Mouse (Mus musculus) kidney, postnatal 0 days (tissue): ENCODE data around the gene Anks1b. TPM values are rescaled to one million over a fixed set of nuclear protein-coding genes. Genes with fewer than 3 reads are reported as not detected.
A peak's percentile ranks its signal among the peaks of the same experiment; 100 is the strongest.

Source experiments
- ATAC-seq: fragments of 200-750 bp; cut with Nextera tagmentation; replicated peaks from 2 replicates; pipeline ENCODE4 v1.8.0; 2017; ENCODE audit warnings: low read depth, moderate number of reproducible peaks, moderate TSS enrichment, moderate library complexity; ENCODE audit not compliant: low FRiP score
- DNase-seq: peaks from one replicate; pipeline ENCODE4 v3.0.0-alpha.2; 2016; ENCODE audit warnings: low spot score
- H3K27ac ChIP-seq: fragments of 300-500 bp; sonication (generic); 2 replicates; pipeline ENCODE4 v1.5.1; 2014; ENCODE audit warnings: mild to moderate bottlenecking
- H3K27me3 ChIP-seq: fragments of 300-500 bp; sonication (generic); 2 replicates; pipeline ENCODE4 v1.6.1; 2014; ENCODE audit warnings: low read length, mixed read lengths; ENCODE audit not compliant: insufficient read depth
- H3K36me3 ChIP-seq: fragments of 300-500 bp; sonication (generic); 2 replicates; pipeline ENCODE4 v1.6.1; 2014; ENCODE audit warnings: low read length, mixed read lengths; ENCODE audit not compliant: insufficient read depth
- H3K4me1 ChIP-seq: fragments of 300-500 bp; sonication (generic); replicated peaks from 2 replicates; pipeline ENCODE4 v1.6.1; 2014; ENCODE audit warnings: antibody characterized with exemption, low read length, mixed read lengths; ENCODE audit not compliant: insufficient read depth
- H3K4me2 ChIP-seq: fragments of 300-500 bp; sonication (generic); 2 replicates; pipeline ENCODE4 v1.6.1; 2014; ENCODE audit warnings: mild to moderate bottlenecking, low read length, moderate library complexity, mixed read lengths
- H3K4me3 ChIP-seq: fragments of 300-500 bp; sonication (generic); replicated peaks from 2 replicates; pipeline ENCODE4 v1.5.1; 2014; ENCODE audit warnings: low read depth, low read length
- H3K9ac ChIP-seq: fragments of 300-500 bp; sonication (generic); 2 replicates; pipeline ENCODE4 v1.6.1; 2014; ENCODE audit warnings: low read depth, low read length
- H3K9me3 ChIP-seq: fragments of 300-500 bp; sonication (generic); replicated peaks from 2 replicates; pipeline ENCODE4 v1.6.1; 2016; ENCODE audit warnings: low read length, inconsistent platforms, mixed read lengths
- CTCF ChIP-seq: IDR thresholded peaks from 2 replicates; pipeline ENCODE4 v1.5.1; 2016; ENCODE audit warnings: antibody characterized with exemption, low read depth, mild to moderate bottlenecking, moderate library complexity
- WGBS: fragments of 180-500 bp; shearing (Covaris S2); extraction: QIAGEN DNeasy Blood & Tissue Kit; methylation state at CpG from one replicate; pipeline ENCODE4 v1.1.7; 2014; 5-methylcytosine and 5-hydroxymethylcytosine counted together
- polyA plus RNA-seq: library from polyadenylated mRNA; unstranded; fragments of >200 nt; fragmentation: Nextera tagmentation; extraction: Ambion mirVana; gene quantifications from 2 replicates; pipeline ENCODE4 v1.2.1, GENCODE M21; 2015

Anks1b gene
- polyA plus RNA-seq, 1 experiment from 2014 or later, result 3.1 TPM

DNA sequence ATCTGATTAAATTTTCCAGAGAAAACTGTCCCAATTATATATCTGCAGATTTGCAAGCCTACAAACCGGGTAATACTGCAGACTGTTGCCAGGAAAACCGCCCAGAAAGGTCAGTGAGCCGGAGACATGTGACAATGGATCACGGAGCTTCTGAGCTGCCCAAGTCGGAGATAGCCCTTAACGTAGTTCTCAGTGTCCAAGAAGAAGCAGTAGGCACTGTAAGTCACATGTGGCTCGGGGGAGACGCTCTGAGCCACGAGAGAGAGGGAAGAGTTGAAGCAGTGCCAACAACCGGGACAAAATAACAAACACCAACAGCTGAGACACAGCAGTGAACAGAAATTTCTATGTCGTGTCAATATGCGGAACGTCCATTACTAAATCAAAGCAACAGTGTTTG, 1128.1 kb downstream of the Anks1b start:
- no peak overlapping the region for H3K9ac ChIP-seq
- H3K27ac ChIP-seq, result no peak overlapping the region
- H3K36me3 ChIP-seq, result no peaks in the 10 kb centered on the region
- no peak overlapping the region for H3K4me2 ChIP-seq
- no peaks in the 10 kb centered on the region for H3K27me3 ChIP-seq
- no peak for TF ChIP-seq CTCF
- ATAC-seq, result no peak
- 63% methylated on average over 13 of the region's 13 CpGs for WGBS
- no peak overlapping the region for H3K4me3 ChIP-seq
- H3K9me3 ChIP-seq, result no peaks in the 10 kb centered on the region
- DNase-seq, result peak; percentile 8
- no peaks in the 10 kb centered on the region for H3K4me1 ChIP-seq

DNA sequence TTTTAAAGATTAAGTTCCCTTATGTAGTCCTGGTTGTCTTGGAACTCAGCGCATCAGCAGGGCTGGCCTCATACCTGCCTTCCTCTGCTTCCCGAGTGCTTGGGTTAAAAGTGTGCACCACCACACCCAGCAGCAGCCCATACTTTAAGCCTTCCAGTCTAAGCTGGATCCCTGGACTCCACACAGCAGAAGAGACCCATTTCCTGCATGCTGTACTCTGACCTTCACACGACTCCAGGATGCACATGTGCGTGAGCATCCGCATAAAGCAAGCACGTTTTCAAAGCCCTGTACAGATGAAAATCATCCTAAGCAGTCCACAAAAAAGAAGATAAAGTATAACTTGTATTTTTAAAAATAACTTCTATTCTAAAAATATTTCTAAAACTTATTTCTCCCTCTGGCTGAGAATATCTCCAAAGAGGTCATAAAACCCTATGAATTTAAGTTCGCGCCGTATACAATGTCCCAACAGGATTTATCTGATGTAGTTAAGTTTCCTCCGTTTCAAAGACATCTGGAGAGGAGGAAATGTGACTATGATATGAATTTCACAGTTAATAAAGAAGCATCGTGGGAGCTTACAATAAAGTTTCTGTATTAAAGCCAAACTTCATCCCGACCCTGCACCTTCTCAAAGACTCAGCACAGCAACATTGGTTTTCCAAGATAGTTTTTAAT, 1132.7 kb downstream of the Anks1b start:
- H3K27ac ChIP-seq, result no peak overlapping the region
- peak; percentile 33 for DNase-seq
- WGBS, result 74% methylated on average over 12 of the region's 12 CpGs

More for the DNA sequence above, 1132.7 kb downstream of the Anks1b start:
- Histone ChIP-seq H3K4me1 (no peaks in the 10 kb centered on the region), H3K9me3 (no peaks in the 10 kb centered on the region), H3K36me3 (peaks cover 18% of the 10 kb centered on the region; the same call in 1 of the 2 replicates), H3K4me2 (no peak overlapping the region), H3K4me3 (no peak overlapping the region), H3K27me3 (no peaks in the 10 kb centered on the region), H3K9ac (no peak overlapping the region)
- no peak for TF ChIP-seq CTCF
- no peak for ATAC-seq

Other genes with a start within 250 kb of the Anks1b start
- 6.7 and 7.0 TPM in 2 replicates for gene Scyl2, start 187.2 kb upstream of the Anks1b start, polyA plus RNA-seq
- 38.5 and 40.7 TPM in 2 replicates for gene Actr6, start 141.2 kb upstream of the Anks1b start, polyA plus RNA-seq
- 28.3 and 30.9 TPM in 2 replicates for gene Uhrf1bp1l, start 128.5 kb upstream of the Anks1b start, polyA plus RNA-seq